In the genomic region with DNA sequence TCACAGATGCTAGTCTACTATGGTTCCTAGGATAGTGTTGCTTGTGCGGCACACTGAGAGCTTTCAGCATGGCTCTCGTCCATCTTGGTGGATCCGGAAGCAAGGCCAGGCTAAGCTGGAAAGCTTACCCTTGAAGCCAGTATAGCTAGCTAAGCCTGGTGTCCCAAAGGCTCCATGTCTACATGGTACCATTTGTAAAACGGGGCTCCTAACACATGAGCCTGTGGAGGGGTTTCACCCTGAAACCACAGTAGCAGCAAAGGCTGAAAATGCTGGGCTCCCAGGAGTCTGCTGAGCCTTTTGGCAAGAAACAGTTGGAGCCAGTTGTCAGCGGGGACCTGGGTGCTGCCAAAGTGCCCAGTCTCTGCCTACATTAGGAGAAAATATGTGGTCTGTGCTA, we compare ENCODE assay signal across 16 mouse cellular contexts.
"Had no signal": no experiment of that assay in that cellular context is flagged by ENCODE, and none has a peak within 500 bp of the region (broad histone marks: within the 10 kb centered on the region; RNA-seq: fewer than 3 reads in every experiment).

No protein-coding gene starts in this region.

- H3K9me3 ChIP-seq: lung, embryonic 15.5 days; megakaryocyte, embryonic 14.5 days; midbrain, embryonic 13.5 days; midbrain, embryonic 15.5 days; neural tube, embryonic 12.5 days; stomach, embryonic 15.5 days had no signal

- H3K36me3 ChIP-seq: lung, embryonic 15.5 days; midbrain, embryonic 15.5 days had no signal

- H3K4me3 ChIP-seq: lung, embryonic 15.5 days; megakaryocyte, embryonic 14.5 days; midbrain, embryonic 13.5 days; midbrain, embryonic 15.5 days; neural tube, embryonic 12.5 days; stomach, embryonic 15.5 days had no signal

- H3K4me1 ChIP-seq: lung, embryonic 15.5 days; midbrain, embryonic 13.5 days; midbrain, embryonic 15.5 days; neural tube, embryonic 12.5 days; stomach, embryonic 15.5 days had no signal

- H3K27me3 ChIP-seq: lung, embryonic 15.5 days; megakaryocyte, embryonic 14.5 days; midbrain, embryonic 13.5 days; midbrain, embryonic 15.5 days; neural tube, embryonic 12.5 days; stomach, embryonic 15.5 days had no signal

- H3K27ac ChIP-seq: lung, embryonic 15.5 days; macrophage; midbrain, embryonic 13.5 days; midbrain, embryonic 15.5 days; neural tube, embryonic 12.5 days; stomach, embryonic 15.5 days; stomach, postnatal 0 days had no signal

- DNase-seq: liver, postnatal 0 days; lung, adult 2 months; lung, postnatal 14 days; lung, postnatal 36 days; right cerebral cortex, postnatal 14 days; thymus, adult 2 months; thymus, postnatal 25 days; thymus, postnatal 4 days had no signal
